Mouse (Mus musculus) CD4-positive, CD25-positive, alpha-beta regulatory T cell (primary cell): ENCODE results near the gene Nol11. TPM values are rescaled to one million over a fixed set of nuclear protein-coding genes. Genes with fewer than 3 reads are reported as not detected.

Experiments
- polyA plus RNA-seq: library from polyadenylated mRNA; unstranded; fragments of 100-300 nt; shearing (Covaris generic); gene quantifications from one replicate; pipeline ENCODE4 v1.2.1, GENCODE M21; 2017

The Nol11 gene
- polyA plus RNA-seq = 54.7 TPM

DNA sequence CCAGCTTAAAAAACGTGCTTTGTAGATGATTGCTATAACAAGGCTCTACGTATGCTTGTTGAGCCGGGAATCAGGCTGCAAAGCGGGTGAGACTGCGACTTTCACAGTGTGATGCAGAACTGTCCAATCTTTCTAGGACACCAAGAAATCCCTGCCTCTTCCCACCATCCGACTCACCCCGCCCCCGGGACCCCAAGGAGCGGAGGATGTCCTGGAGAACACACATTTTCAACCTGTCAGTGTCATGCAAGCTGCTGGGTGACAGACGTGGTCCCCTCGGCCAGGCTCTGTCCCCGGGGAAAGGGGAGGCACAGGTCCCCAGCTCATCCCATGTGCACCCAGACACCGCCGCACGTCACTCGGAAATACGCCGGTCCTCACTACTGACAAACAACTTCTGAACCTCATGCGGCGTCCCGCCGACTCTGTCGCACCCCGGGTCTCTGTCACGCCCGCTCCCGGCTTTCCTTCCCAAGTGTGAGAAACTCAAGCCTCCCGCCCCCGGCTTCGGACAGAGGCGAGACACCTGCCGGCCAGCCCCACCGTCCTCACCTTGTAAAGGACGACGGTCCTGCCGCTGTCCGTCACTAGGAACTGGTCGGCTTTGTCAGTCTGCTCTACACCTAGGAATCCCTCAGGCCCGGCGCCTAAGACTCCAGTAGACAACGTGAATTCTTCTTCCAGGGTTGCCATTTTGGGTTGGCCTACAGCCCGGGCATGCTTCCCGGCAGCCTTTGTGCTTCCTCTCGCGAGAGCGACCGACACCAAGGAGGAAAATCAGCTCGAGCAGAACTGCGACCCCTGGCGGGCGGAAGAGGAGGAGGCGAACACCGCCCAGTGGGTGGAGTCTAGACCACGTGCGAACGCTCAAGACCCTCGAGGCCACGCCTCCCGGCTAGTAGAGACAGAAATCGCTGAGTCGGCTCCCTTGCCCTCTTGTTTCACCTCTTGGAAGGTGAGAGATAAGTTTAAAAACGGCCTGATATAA lies at the start of gene Nol11:
Gene Nol11 (minus strand): TSS at position 817 of the 988 bp plus-strand sequence.

DNA sequence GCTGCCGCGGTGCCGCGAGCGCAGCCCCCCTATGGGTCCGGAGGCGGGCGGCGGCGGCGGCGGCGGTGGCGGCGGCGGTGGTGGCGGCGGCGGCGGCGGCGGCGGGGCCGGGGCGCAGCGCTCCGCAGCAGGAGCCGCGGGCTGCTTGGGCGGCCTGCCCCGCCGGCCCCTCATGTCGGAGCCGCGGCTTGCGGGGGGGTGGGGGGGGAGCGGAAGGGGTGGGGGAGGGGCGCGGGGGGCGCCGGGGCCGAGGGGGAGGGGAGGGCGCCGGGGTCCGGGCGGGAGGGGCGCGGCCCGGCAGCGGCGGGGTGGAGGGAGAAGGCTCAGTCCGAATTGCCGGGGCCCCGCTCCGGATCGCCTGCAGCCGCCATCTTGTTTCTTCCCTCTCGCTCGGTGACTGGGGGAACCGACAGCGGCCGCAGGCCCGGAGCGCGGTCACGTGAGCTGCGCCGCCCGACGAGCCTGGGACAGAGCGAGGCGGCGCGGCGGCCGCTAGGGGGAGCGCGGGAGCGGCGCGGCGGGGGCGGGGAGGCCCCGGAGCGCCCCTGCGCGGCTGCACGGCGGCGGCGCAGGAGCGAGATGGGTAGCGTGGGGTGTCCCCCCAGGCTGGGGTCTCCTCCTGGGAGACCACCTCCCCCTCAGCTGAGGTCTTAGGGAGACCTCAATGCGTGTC lies 57.3 kb downstream of the Nol11 start, which contains the start of gene Bptf:
Gene Bptf (minus strand): TSS at position 379 of the 673 bp plus-strand sequence.

Other genes with a start within 250 kb of the Nol11 start
- 61.6 TPM for gene Kpna2, start 189.8 kb downstream of the Nol11 start, polyA plus RNA-seq
- gene 1810010H24Rik, start 163.7 kb downstream of the Nol11 start, polyA plus RNA-seq = 1.2 TPM
- 19.7 TPM for gene Bptf, start 57.3 kb downstream of the Nol11 start, polyA plus RNA-seq